Mouse (Mus musculus): ENCODE measurements around the gene Gm3512. TPM values are rescaled to one million over a fixed set of nuclear protein-coding genes. Genes with fewer than 3 reads are reported as not detected.
"Not testable (repeated sequence)": the region's sequence is repeated elsewhere in the genome, so short reads cannot be mapped to it uniquely, and the experiment has no call there.

Gene Gm3512
- polyA plus RNA-seq (2012; ENCODE audit: insufficient read depth, insufficient read length, missing spikeins), result not detected in 2 replicates

DNA sequence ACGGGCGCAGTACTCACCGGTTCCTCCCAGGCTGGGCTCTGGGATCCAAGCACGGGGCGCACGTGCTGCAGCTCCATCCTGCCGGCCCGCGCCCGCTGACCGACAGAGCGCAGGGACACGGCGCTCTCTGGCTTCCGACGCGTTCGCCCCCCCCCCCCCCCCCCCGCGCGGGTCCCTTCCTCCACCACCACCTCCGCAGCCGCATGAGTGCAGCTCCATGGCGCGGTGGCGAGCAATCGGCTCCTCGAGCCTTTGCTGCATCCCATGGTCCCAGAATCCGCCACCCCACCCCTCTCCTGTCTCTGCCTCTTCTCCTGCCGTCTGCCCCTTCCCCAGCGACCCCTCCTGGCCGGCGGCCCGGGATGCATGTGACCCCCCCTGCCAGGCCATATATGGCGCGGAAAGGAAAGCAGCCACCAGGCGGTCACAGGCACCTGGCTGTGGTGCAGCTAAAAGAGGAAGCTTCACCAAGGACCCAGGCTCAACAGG lies at the start of gene Gm3512:
Gene Gm3512 (minus strand): TSS at position 51 of the 489 bp plus-strand sequence.
- not testable (repeated sequence) for H3K4me1 ChIP-seq (ENCODE audit: control insufficient read depth, insufficient read depth, insufficient read length, low read length); H3K27ac ChIP-seq (replicated peaks; ENCODE audit: low read depth, low read length); H3K4me3 ChIP-seq (ENCODE audit: insufficient read depth, low read depth, low read length)

DNA sequence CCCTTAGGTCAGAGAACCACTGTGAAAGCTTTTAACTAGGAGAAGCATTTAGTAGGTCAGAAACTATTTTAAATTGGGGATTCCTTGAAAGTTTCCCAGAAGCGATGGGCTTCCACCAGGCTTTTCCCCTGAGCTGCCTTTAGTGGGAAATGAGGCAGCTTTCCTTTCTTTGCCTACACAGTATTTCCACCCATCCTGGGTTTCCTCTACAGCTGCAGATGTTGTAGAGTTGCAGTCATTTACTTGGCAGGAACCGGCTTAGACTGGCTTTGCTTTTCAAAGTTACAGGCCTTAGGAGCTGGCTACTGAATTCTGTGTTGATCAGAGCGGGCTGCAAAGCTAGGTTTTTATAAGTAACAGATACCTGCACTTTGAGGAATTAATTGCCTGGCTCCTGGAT lies 25.7 kb upstream of the Gm3512 start:
- not testable (repeated sequence) for H3K4me1 ChIP-seq (ENCODE audit: control insufficient read depth, insufficient read depth, insufficient read length, low read length); H3K27ac ChIP-seq (replicated peaks; ENCODE audit: low read depth, low read length); H3K4me3 ChIP-seq (ENCODE audit: insufficient read depth, low read depth, low read length)

DNA sequence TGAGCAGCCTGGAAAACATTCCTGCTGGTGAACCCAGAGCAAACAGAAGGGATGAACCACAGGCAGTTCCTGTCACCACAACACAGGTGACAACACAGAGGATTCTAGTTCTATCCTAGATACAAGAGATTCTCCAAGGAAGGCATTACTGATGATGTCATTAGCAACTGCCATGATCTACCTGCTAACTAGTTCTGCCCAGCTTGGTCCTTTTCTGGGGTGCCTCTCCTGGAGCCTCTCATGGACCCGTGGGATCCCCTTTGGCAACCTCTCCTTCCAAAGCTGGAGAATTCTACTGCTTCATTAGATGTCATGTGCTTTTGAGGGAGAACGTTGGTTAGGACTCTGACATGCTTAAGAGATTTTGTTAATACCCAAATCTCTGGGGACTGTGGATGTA lies 20.1 kb upstream of the Gm3512 start, which contains the start of gene Gm16434:
Gene Gm16434 (minus strand): TSS at position 101 of the 400 bp plus-strand sequence.
- H3K27ac ChIP-seq (replicated peaks; ENCODE audit: low read depth, low read length); H3K4me1 ChIP-seq (ENCODE audit: control insufficient read depth, insufficient read depth, insufficient read length, low read length); H3K4me3 ChIP-seq (ENCODE audit: insufficient read depth, low read depth, low read length): not testable (repeated sequence)

DNA sequence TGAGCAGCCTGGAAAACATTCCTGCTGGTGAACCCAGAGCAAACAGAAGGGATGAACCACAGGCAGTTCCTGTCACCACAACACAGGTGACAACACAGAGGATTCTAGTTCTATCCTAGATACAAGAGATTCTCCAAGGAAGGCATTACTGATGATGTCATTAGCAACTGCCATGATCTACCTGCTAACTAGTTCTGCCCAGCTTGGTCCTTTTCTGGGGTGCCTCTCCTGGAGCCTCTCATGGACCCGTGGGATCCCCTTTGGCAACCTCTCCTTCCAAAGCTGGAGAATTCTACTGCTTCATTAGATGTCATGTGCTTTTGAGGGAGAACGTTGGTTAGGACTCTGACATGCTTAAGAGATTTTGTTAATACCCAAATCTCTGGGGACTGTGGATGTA lies 49.0 kb downstream of the Gm3512 start, which contains the start of gene Gm6676:
Gene Gm6676 (minus strand): TSS at position 101 of the 400 bp plus-strand sequence.
- H3K4me3 ChIP-seq (ENCODE audit: insufficient read depth, low read depth, low read length); H3K4me1 ChIP-seq (ENCODE audit: control insufficient read depth, insufficient read depth, insufficient read length, low read length); H3K27ac ChIP-seq (replicated peaks; ENCODE audit: low read depth, low read length): not testable (repeated sequence)

DNA sequence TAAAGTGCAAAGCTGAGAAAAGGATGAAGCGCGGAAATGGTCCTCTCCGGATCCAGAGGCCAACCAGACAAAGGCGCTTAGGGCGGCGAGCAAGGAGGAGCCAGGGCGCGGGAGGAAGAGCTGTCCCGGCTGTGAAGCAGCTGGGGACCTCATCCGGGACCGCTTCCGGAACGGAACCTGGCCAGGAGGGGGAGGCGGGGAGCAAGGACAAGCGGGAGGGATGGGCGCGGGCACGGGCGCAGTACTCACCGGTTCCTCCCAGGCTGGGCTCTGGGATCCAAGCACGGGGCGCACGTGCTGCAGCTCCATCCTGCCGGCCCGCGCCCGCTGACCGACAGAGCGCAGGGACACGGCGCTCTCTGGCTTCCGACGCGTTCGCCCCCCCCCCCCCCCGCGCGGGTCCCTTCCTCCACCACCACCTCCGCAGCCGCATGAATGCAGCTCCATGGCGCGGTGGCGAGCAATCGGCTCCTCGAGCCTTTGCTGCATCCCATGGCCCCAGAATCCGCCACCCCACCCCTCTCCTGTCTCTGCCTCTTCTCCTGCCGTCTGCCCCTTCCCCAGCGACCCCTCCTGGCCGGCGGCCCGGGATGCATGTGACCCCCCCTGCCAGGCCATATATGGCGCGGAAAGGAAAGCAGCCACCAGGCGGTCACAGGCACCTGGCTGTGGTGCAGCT lies 69.1 kb downstream of the Gm3512 start:
- H3K4me3 ChIP-seq (ENCODE audit: insufficient read depth, low read depth, low read length), result peak overlapping the region; percentile 32; the same call in 1 of the 2 replicates
- H3K27ac ChIP-seq (replicated peaks; ENCODE audit: low read depth, low read length), result peak overlapping the region; percentile 66
- not testable (repeated sequence) for H3K4me1 ChIP-seq (ENCODE audit: control insufficient read depth, insufficient read depth, insufficient read length, low read length)

Other genes with a start within 250 kb of the Gm3512 start
- gene Gm6356, start 200.7 kb downstream of the Gm3512 start, polyA plus RNA-seq (2012; ENCODE audit: insufficient read depth, insufficient read length, missing spikeins), result not detected in 2 replicates
- not detected in 2 replicates for gene Gm10406, start 147.1 kb downstream of the Gm3512 start, polyA plus RNA-seq (2012; ENCODE audit: insufficient read depth, insufficient read length, missing spikeins)
- not detected in 2 replicates for gene Gm3685, start 129.6 kb downstream of the Gm3512 start, polyA plus RNA-seq (2012; ENCODE audit: insufficient read depth, insufficient read length, missing spikeins)
- not detected in 2 replicates for gene Gm3696, start 73.9 kb downstream of the Gm3512 start, polyA plus RNA-seq (2012; ENCODE audit: insufficient read depth, insufficient read length, missing spikeins)
- not detected in 2 replicates for gene Gm6676, start 49.1 kb downstream of the Gm3512 start, polyA plus RNA-seq (2012; ENCODE audit: insufficient read depth, insufficient read length, missing spikeins)
- gene Gm16434, start 20.0 kb upstream of the Gm3512 start, polyA plus RNA-seq (2012; ENCODE audit: insufficient read depth, insufficient read length, missing spikeins), result not detected in 2 replicates
- not detected in 2 replicates for gene Gm3727, start 90.2 kb upstream of the Gm3512 start, polyA plus RNA-seq (2012; ENCODE audit: insufficient read depth, insufficient read length, missing spikeins)
- gene Gm3739, start 140.5 kb upstream of the Gm3512 start, polyA plus RNA-seq (2012; ENCODE audit: insufficient read depth, insufficient read length, missing spikeins), result not detected in 2 replicates
- gene Gm5797, start 157.9 kb upstream of the Gm3512 start, polyA plus RNA-seq (2012; ENCODE audit: insufficient read depth, insufficient read length, missing spikeins), result not detected in 2 replicates
- not detected in 2 replicates for gene Gm8374, start 190.6 kb upstream of the Gm3512 start, polyA plus RNA-seq (2012; ENCODE audit: insufficient read depth, insufficient read length, missing spikeins)

Measured in brown adipose tissue, adult 24 weeks (tissue).